Mouse (Mus musculus): Measurements from ENCODE around the gene Tmem163. TPM values are rescaled to one million over a fixed set of nuclear protein-coding genes. Genes with fewer than 3 reads are reported as not detected.

Gene Tmem163
- polyA plus RNA-seq, 1 experiment: 2.5 TPM

GRCm38 (mm10) chr1:127673221-127674050 is 5.9 kb downstream of the Tmem163 start:
- Histone ChIP-seq H3K4me1 (ENCODE audit: control insufficient read depth, insufficient read depth, low read length) (no peaks in the 10 kb centered on the region), H3K27me3 (replicated peaks; ENCODE audit: control insufficient read depth, insufficient read depth, low read length) (peaks cover 6% of the 10 kb centered on the region), H3K4me3 (ENCODE audit: insufficient read depth, low read depth, low read length) (no peak overlapping the region), H3K36me3 (ENCODE audit: control insufficient read depth, insufficient read depth, low read length) (no peaks in the 10 kb centered on the region), H3K27ac (ENCODE audit: insufficient read depth, low read depth, low read length) (no peak overlapping the region)
- DNase-seq: no peak
- TF ChIP-seq POLR2A (IDR thresholded peaks at IDR 0.05; ENCODE audit: low read depth, low read length) (no peak), CTCF (conservative IDR thresholded peaks at IDR 0.05; ENCODE audit: insufficient read depth, insufficient read length, low read depth, low read length) (no peak)
- 73% methylated on average over 10 of the region's 10 CpGs for WGBS

- TF ChIP-seq CTCF (conservative IDR thresholded peaks at IDR 0.05; ENCODE audit: insufficient read depth, insufficient read length, low read depth, low read length) (no peak), POLR2A (IDR thresholded peaks at IDR 0.05; ENCODE audit: low read depth, low read length) (no peak)
- H3K27me3 ChIP-seq (replicated peaks; ENCODE audit: control insufficient read depth, insufficient read depth, low read length): no peaks in the 10 kb centered on the region
- WGBS: 85% methylated on average over 3 of the region's 3 CpGs
- H3K36me3 ChIP-seq (ENCODE audit: control insufficient read depth, insufficient read depth, low read length): no peaks in the 10 kb centered on the region
- no peak overlapping the region for H3K4me3 ChIP-seq (ENCODE audit: insufficient read depth, low read depth, low read length)
- no peaks in the 10 kb centered on the region for H3K4me1 ChIP-seq (ENCODE audit: control insufficient read depth, insufficient read depth, low read length)
- H3K27ac ChIP-seq (ENCODE audit: insufficient read depth, low read depth, low read length): no peak overlapping the region
- DNase-seq: no peak
Measured at GRCm38 (mm10) chr1:127668161-127668560, 11.2 kb downstream of the Tmem163 start.

GRCm38 (mm10) chr1:127667110-127667860 is 12.1 kb downstream of the Tmem163 start:
- Histone ChIP-seq H3K4me1 (ENCODE audit: control insufficient read depth, insufficient read depth, low read length) (no peaks in the 10 kb centered on the region), H3K36me3 (ENCODE audit: control insufficient read depth, insufficient read depth, low read length) (no peaks in the 10 kb centered on the region), H3K4me3 (ENCODE audit: insufficient read depth, low read depth, low read length) (no peak overlapping the region), H3K27me3 (replicated peaks; ENCODE audit: control insufficient read depth, insufficient read depth, low read length) (no peaks in the 10 kb centered on the region), H3K27ac (ENCODE audit: insufficient read depth, low read depth, low read length) (no peak overlapping the region)
- no peak for TF ChIP-seq CTCF (conservative IDR thresholded peaks at IDR 0.05; ENCODE audit: insufficient read depth, insufficient read length, low read depth, low read length)
- no peak for TF ChIP-seq POLR2A (IDR thresholded peaks at IDR 0.05; ENCODE audit: low read depth, low read length)
- DNase-seq: no peak
- WGBS: 75% methylated on average over 8 of the region's 8 CpGs

- no peaks in the 10 kb centered on the region for H3K4me1 ChIP-seq (ENCODE audit: control insufficient read depth, insufficient read depth, low read length)
- no peak overlapping the region for H3K4me3 ChIP-seq (ENCODE audit: insufficient read depth, low read depth, low read length)
- no peaks in the 10 kb centered on the region for H3K36me3 ChIP-seq (ENCODE audit: control insufficient read depth, insufficient read depth, low read length)
- no peaks in the 10 kb centered on the region for H3K27me3 ChIP-seq (replicated peaks; ENCODE audit: control insufficient read depth, insufficient read depth, low read length)
- 81% methylated on average over 6 of the region's 6 CpGs for WGBS
- H3K27ac ChIP-seq (ENCODE audit: insufficient read depth, low read depth, low read length): no peak overlapping the region
- TF ChIP-seq POLR2A (IDR thresholded peaks at IDR 0.05; ENCODE audit: low read depth, low read length): no peak
- TF ChIP-seq CTCF (conservative IDR thresholded peaks at IDR 0.05; ENCODE audit: insufficient read depth, insufficient read length, low read depth, low read length): no peak
- DNase-seq: no peak
Measured at GRCm38 (mm10) chr1:127666221-127666620, 13.1 kb downstream of the Tmem163 start.

- H3K27me3 ChIP-seq (replicated peaks; ENCODE audit: control insufficient read depth, insufficient read depth, low read length): no peaks in the 10 kb centered on the region
- TF ChIP-seq CTCF (conservative IDR thresholded peaks at IDR 0.05; ENCODE audit: insufficient read depth, insufficient read length, low read depth, low read length) (no peak), POLR2A (IDR thresholded peaks at IDR 0.05; ENCODE audit: low read depth, low read length) (no peak)
- H3K4me3 ChIP-seq (ENCODE audit: insufficient read depth, low read depth, low read length): no peak overlapping the region
- WGBS: 60% methylated on average over 13 of the region's 13 CpGs
- DNase-seq: no peak
- H3K4me1 ChIP-seq (ENCODE audit: control insufficient read depth, insufficient read depth, low read length): no peaks in the 10 kb centered on the region
- H3K27ac ChIP-seq (ENCODE audit: insufficient read depth, low read depth, low read length): no peak overlapping the region
- no peaks in the 10 kb centered on the region for H3K36me3 ChIP-seq (ENCODE audit: control insufficient read depth, insufficient read depth, low read length)
Measured at GRCm38 (mm10) chr1:127662385-127663068, 16.8 kb downstream of the Tmem163 start.

- no peak overlapping the region for H3K27ac ChIP-seq (ENCODE audit: insufficient read depth, low read depth, low read length)
- H3K4me3 ChIP-seq (ENCODE audit: insufficient read depth, low read depth, low read length): no peak overlapping the region
- no peaks in the 10 kb centered on the region for H3K4me1 ChIP-seq (ENCODE audit: control insufficient read depth, insufficient read depth, low read length)
- no peaks in the 10 kb centered on the region for H3K36me3 ChIP-seq (ENCODE audit: control insufficient read depth, insufficient read depth, low read length)
- no peak for TF ChIP-seq CTCF (conservative IDR thresholded peaks at IDR 0.05; ENCODE audit: insufficient read depth, insufficient read length, low read depth, low read length)
- TF ChIP-seq POLR2A (IDR thresholded peaks at IDR 0.05; ENCODE audit: low read depth, low read length): no peak
- DNase-seq: no peak
- no peaks in the 10 kb centered on the region for H3K27me3 ChIP-seq (replicated peaks; ENCODE audit: control insufficient read depth, insufficient read depth, low read length)
- WGBS: 44% methylated on average over 13 of the region's 13 CpGs
Measured at GRCm38 (mm10) chr1:127661118-127662012, 18.0 kb downstream of the Tmem163 start.
